Mouse (Mus musculus): ENCODE data around the gene Wdtc1. TPM values are rescaled to one million over a fixed set of nuclear protein-coding genes. Genes with fewer than 3 reads are reported as not detected.

Gene Wdtc1
- polyA plus RNA-seq (2012; rRNA removed), result 38.6 and 49.6 TPM in 2 replicates

GRCm38 (mm10) chr4:133353367-133354365 is at the start of gene Wdtc1:
Gene Wdtc1, minus strand, starts transcription at chr4:133353481.
- no peak for DNase-seq (ENCODE audit: low read depth)
- TF ChIP-seq POLR2A (IDR thresholded peaks at IDR 0.05; ENCODE audit: borderline replicate concordance, extremely low read depth, insufficient read depth, insufficient read length, poor library complexity, severe bottlenecking) (no peak), CTCF (IDR thresholded peaks at IDR 0.05; ENCODE audit: borderline replicate concordance, extremely low read depth, insufficient read depth, insufficient read length) (no peak)

- no peak for DNase-seq (ENCODE audit: low read depth)
- TF ChIP-seq CTCF (IDR thresholded peaks at IDR 0.05; ENCODE audit: borderline replicate concordance, extremely low read depth, insufficient read depth, insufficient read length) (no peak), POLR2A (IDR thresholded peaks at IDR 0.05; ENCODE audit: borderline replicate concordance, extremely low read depth, insufficient read depth, insufficient read length, poor library complexity, severe bottlenecking) (no peak)
Observed at GRCm38 (mm10) chr4:133402011-133402410, 48.7 kb upstream of the Wdtc1 start.

- TF ChIP-seq CTCF (IDR thresholded peaks at IDR 0.05; ENCODE audit: borderline replicate concordance, extremely low read depth, insufficient read depth, insufficient read length) (no peak), POLR2A (IDR thresholded peaks at IDR 0.05; ENCODE audit: borderline replicate concordance, extremely low read depth, insufficient read depth, insufficient read length, poor library complexity, severe bottlenecking) (no peak)
- DNase-seq (ENCODE audit: low read depth), result no peak
Observed at GRCm38 (mm10) chr4:133400098-133400497, 46.8 kb upstream of the Wdtc1 start.

- no peak for TF ChIP-seq POLR2A (IDR thresholded peaks at IDR 0.05; ENCODE audit: borderline replicate concordance, extremely low read depth, insufficient read depth, insufficient read length, poor library complexity, severe bottlenecking)
- TF ChIP-seq CTCF (IDR thresholded peaks at IDR 0.05; ENCODE audit: borderline replicate concordance, extremely low read depth, insufficient read depth, insufficient read length), result no peak
- DNase-seq (ENCODE audit: low read depth), result no peak
Observed at GRCm38 (mm10) chr4:133399509-133399908, 46.2 kb upstream of the Wdtc1 start.

- DNase-seq (ENCODE audit: low read depth), result no peak
- TF ChIP-seq POLR2A (IDR thresholded peaks at IDR 0.05; ENCODE audit: borderline replicate concordance, extremely low read depth, insufficient read depth, insufficient read length, poor library complexity, severe bottlenecking), result no peak
- TF ChIP-seq CTCF (IDR thresholded peaks at IDR 0.05; ENCODE audit: borderline replicate concordance, extremely low read depth, insufficient read depth, insufficient read length), result no peak
Observed at GRCm38 (mm10) chr4:133398619-133399018, 45.3 kb upstream of the Wdtc1 start.

GRCm38 (mm10) chr4:133397961-133398360 is 44.7 kb upstream of the Wdtc1 start:
- no peak for TF ChIP-seq POLR2A (IDR thresholded peaks at IDR 0.05; ENCODE audit: borderline replicate concordance, extremely low read depth, insufficient read depth, insufficient read length, poor library complexity, severe bottlenecking)
- TF ChIP-seq CTCF (IDR thresholded peaks at IDR 0.05; ENCODE audit: borderline replicate concordance, extremely low read depth, insufficient read depth, insufficient read length), result no peak
- no peak for DNase-seq (ENCODE audit: low read depth)

GRCm38 (mm10) chr4:133397299-133397698 is 44.0 kb upstream of the Wdtc1 start:
- TF ChIP-seq CTCF (IDR thresholded peaks at IDR 0.05; ENCODE audit: borderline replicate concordance, extremely low read depth, insufficient read depth, insufficient read length), result no peak
- no peak for TF ChIP-seq POLR2A (IDR thresholded peaks at IDR 0.05; ENCODE audit: borderline replicate concordance, extremely low read depth, insufficient read depth, insufficient read length, poor library complexity, severe bottlenecking)
- no peak for DNase-seq (ENCODE audit: low read depth)

GRCm38 (mm10) chr4:133396079-133396478 is 42.8 kb upstream of the Wdtc1 start:
- peak; percentile 29 for DNase-seq (ENCODE audit: low read depth)
- TF ChIP-seq CTCF (IDR thresholded peaks at IDR 0.05; ENCODE audit: borderline replicate concordance, extremely low read depth, insufficient read depth, insufficient read length) (no peak), POLR2A (IDR thresholded peaks at IDR 0.05; ENCODE audit: borderline replicate concordance, extremely low read depth, insufficient read depth, insufficient read length, poor library complexity, severe bottlenecking) (no peak)

GRCm38 (mm10) chr4:133394981-133395573 is 41.8 kb upstream of the Wdtc1 start:
- DNase-seq (ENCODE audit: low read depth), result no peak
- TF ChIP-seq CTCF (IDR thresholded peaks at IDR 0.05; ENCODE audit: borderline replicate concordance, extremely low read depth, insufficient read depth, insufficient read length), result no peak
- TF ChIP-seq POLR2A (IDR thresholded peaks at IDR 0.05; ENCODE audit: borderline replicate concordance, extremely low read depth, insufficient read depth, insufficient read length, poor library complexity, severe bottlenecking), result no peak

- TF ChIP-seq POLR2A (IDR thresholded peaks at IDR 0.05; ENCODE audit: borderline replicate concordance, extremely low read depth, insufficient read depth, insufficient read length, poor library complexity, severe bottlenecking) (no peak), CTCF (IDR thresholded peaks at IDR 0.05; ENCODE audit: borderline replicate concordance, extremely low read depth, insufficient read depth, insufficient read length) (no peak)
- DNase-seq (ENCODE audit: low read depth), result no peak
Observed at GRCm38 (mm10) chr4:133391185-133392040, 38.1 kb upstream of the Wdtc1 start.

- TF ChIP-seq CTCF (IDR thresholded peaks at IDR 0.05; ENCODE audit: borderline replicate concordance, extremely low read depth, insufficient read depth, insufficient read length) (no peak), POLR2A (IDR thresholded peaks at IDR 0.05; ENCODE audit: borderline replicate concordance, extremely low read depth, insufficient read depth, insufficient read length, poor library complexity, severe bottlenecking) (no peak)
- DNase-seq (ENCODE audit: low read depth), result no peak
Observed at GRCm38 (mm10) chr4:133390585-133390984, 37.3 kb upstream of the Wdtc1 start.

Measured in brain, embryonic 14.5 days (tissue).